In the genomic region with DNA sequence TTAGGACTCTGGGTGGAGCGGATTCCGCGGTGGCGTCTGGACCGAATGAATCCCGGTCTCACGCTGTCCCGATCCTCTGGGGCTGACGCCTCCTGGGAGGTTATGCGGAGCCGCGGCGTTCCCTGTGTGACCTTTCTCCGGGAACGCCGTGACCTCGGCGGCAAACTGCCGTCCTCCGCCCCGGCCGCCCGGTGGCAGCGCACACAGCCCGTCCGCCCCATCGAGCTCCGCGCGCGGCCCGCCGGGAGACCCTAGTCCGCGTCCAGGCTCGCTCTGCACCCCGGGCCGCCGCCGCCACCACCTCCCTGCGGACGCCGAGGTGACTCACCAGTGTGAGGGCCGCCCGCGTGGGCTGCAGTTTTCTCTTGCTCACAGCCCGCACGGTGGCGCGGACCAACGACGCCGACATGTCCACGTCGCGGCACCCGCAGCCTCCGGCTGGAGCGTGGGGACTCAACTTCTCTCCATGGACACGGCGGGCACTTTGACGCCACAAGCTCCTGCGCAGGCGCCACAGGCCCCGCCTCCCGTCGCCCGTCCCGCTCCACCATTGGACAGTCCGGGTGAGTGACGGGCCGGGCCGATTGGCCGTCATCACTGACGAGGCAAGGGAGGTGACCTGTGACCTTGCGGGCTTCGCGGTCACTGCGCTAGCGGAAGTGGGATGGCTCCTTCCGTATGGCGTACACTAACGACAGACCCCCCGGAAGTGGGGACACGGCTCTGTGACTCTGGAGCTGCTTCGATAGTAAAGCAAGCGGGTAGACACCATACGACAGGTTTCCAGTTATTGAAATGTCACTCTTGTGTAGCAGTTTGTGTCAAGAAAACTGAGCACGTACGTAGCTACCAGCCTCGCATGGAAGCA, we compare ENCODE assay signal across 8 mouse cellular contexts. TPM values are rescaled to one million over a fixed set of nuclear protein-coding genes. Genes with fewer than 3 reads are reported as not detected.
DNase-seq lines count a peak whose midpoint lies in the region; ATAC-seq and TF ChIP-seq lines count a peak whose summit lies in the region.

A gene (minus strand): TSS at position 515 of the 868 bp plus-strand sequence.

- H3K36me3 ChIP-seq in heart, embryonic 10.5 days: peaks cover 28% of the 10 kb centered on the region
- peaks cover 27% of the 10 kb centered on the region for H3K36me3 ChIP-seq in kidney, embryonic 15.5 days

- H3K9ac ChIP-seq in kidney, embryonic 15.5 days: peak within 1 kb of the TSS; percentile 92

- no peak for TF ChIP-seq POLR2A in bone marrow macrophage, adult 2 months (IDR thresholded peaks at IDR 0.05; ENCODE audit: borderline replicate concordance, low read depth, low read length)
- peak; percentile 77 for TF ChIP-seq POLR2A in embryonic fibroblast, embryonic 13.5 days (IDR thresholded peaks at IDR 0.05; ENCODE audit: low read depth, low read length)

- no peak for TF ChIP-seq CTCF in bone marrow macrophage, adult 2 months (IDR thresholded peaks at IDR 0.05; ENCODE audit: low read depth, low read length)
- TF ChIP-seq CTCF in embryonic fibroblast, embryonic 13.5 days (IDR thresholded peaks at IDR 0.05; ENCODE audit: borderline replicate concordance, insufficient read depth, low read length): no peak

- H3K4me1 ChIP-seq in bone marrow macrophage, adult 2 months (ENCODE audit: control insufficient read depth, insufficient read depth, low read length): peaks cover 35% of the 10 kb centered on the region
- peaks cover 5% of the 10 kb centered on the region for H3K4me1 ChIP-seq in embryonic fibroblast, embryonic 13.5 days (ENCODE audit: control insufficient read depth, insufficient read depth, low read length)
- H3K4me1 ChIP-seq in heart, embryonic 10.5 days: peaks cover 41% of the 10 kb centered on the region
- H3K4me1 ChIP-seq in kidney, embryonic 15.5 days: peaks cover 48% of the 10 kb centered on the region

- WGBS in heart, embryonic 10.5 days: under 1% methylated on average over 91 of the region's 91 CpGs
- under 1% methylated on average over 90 of the region's 91 CpGs for WGBS in kidney, embryonic 15.5 days

- peak; percentile 97 for ATAC-seq in kidney, embryonic 15.5 days (replicated peaks; ENCODE audit: low FRiP score)
- peak; percentile 94 for ATAC-seq in monocyte, adult 5-6 weeks (replicated peaks; ENCODE audit: insufficient number of reproducible peaks, low FRiP score, low TSS enrichment, poor library complexity, severe bottlenecking)

- no peaks in the 10 kb centered on the region for H3K27me3 ChIP-seq in heart, embryonic 10.5 days (ENCODE audit: insufficient read depth, poor library complexity, severe bottlenecking)
- no peaks in the 10 kb centered on the region for H3K27me3 ChIP-seq in kidney, embryonic 15.5 days

- peak; percentile 98 for DNase-seq in A20 (ENCODE audit: low read depth, low spot score)
- DNase-seq in heart, embryonic 10.5 days (ENCODE audit: low spot score): peak; percentile 100
- peak; percentile 100 for DNase-seq in liver
- peak; percentile 99 to 100 for DNase-seq in spleen, postnatal 4 days (ENCODE audit: low spot score in 2 of 2)

- H3K4me2 ChIP-seq in kidney, embryonic 15.5 days: peak within 1 kb of the TSS; percentile 78

- peak within 1 kb of the TSS; percentile 85 for H3K27ac ChIP-seq in bone marrow macrophage, adult 2 months (ENCODE audit: insufficient read depth, low read depth, low read length)
- H3K27ac ChIP-seq in embryonic fibroblast, embryonic 13.5 days (ENCODE audit: insufficient read depth, low read length): peak within 1 kb of the TSS; percentile 90
- H3K27ac ChIP-seq in heart, embryonic 10.5 days: peak within 1 kb of the TSS; percentile 94
- H3K27ac ChIP-seq in kidney, embryonic 15.5 days: peak within 1 kb of the TSS; percentile 100

- H3K9me3 ChIP-seq in heart, embryonic 10.5 days: no peaks in the 10 kb centered on the region
- H3K9me3 ChIP-seq in kidney, embryonic 15.5 days (replicated peaks): no peaks in the 10 kb centered on the region

- H3K4me3 ChIP-seq in bone marrow macrophage, adult 2 months (ENCODE audit: insufficient read depth, low read length): peak within 1 kb of the TSS; percentile 83
- peak within 1 kb of the TSS; percentile 86 for H3K4me3 ChIP-seq in embryonic fibroblast, embryonic 13.5 days (ENCODE audit: insufficient read depth, low read length)
- H3K4me3 ChIP-seq in heart, embryonic 10.5 days: peak within 1 kb of the TSS; percentile 80
- H3K4me3 ChIP-seq in kidney, embryonic 15.5 days (replicated peaks): peak within 1 kb of the TSS; percentile 89

RNA-seq across cellular contexts. Expression of the gene that starts here (rescaled TPM):
- 29.2 and 32.6 TPM in 2 replicates for polyA plus RNA-seq in bone marrow macrophage, adult 2 months (2012; ENCODE audit: insufficient read depth, insufficient read length, missing spikeins)
- 56.6 and 64.3 TPM in 2 replicates for polyA plus RNA-seq in embryonic fibroblast, embryonic 13.5 days (2011; ENCODE audit: insufficient read length, low read depth, missing spikeins)
- polyA plus RNA-seq in heart, embryonic 10.5 days (2016; fragmentation: Nextera tagmentation; extraction: Ambion mirVana): 128 and 154 TPM in 2 replicates
- polyA plus RNA-seq in kidney, embryonic 15.5 days (2015; fragmentation: Nextera tagmentation; extraction: Ambion mirVana): 128 and 134 TPM in 2 replicates
- 57.1 to 69.2 TPM (median 64.4 TPM) in 3 replicates for total RNA-seq in monocyte, adult 5-6 weeks (2017)

Comparison
In these comparisons a context has a peak if more than half of its experiments do, and no peak if none do; other contexts are left out.
1. Peak in every context shown above with its lines: DNase-seq, ATAC-seq, H3K4me3 ChIP-seq and H3K27ac ChIP-seq.